Mouse (Mus musculus): ENCODE measurements around the gene Sergef. TPM values are rescaled to one million over a fixed set of nuclear protein-coding genes. Genes with fewer than 3 reads are reported as not detected.

Gene Sergef
- polyA plus RNA-seq, 1 experiment = 8.6 TPM

- Histone ChIP-seq H3K36me3 (ENCODE audit: control insufficient read depth, insufficient read depth) (no peaks in the 10 kb centered on the region), H3K4me3 (ENCODE audit: insufficient read depth, poor library complexity, severe bottlenecking) (no peak overlapping the region), H3K79me2 (ENCODE audit: control insufficient read depth, insufficient read depth) (no peaks in the 10 kb centered on the region), H3K27me3 (ENCODE audit: control insufficient read depth, insufficient read depth, insufficient read length) (peaks cover 72% of the 10 kb centered on the region), H3ac (ENCODE audit: control insufficient read depth, insufficient read length, low read depth) (no peak overlapping the region), H3K79me3 (ENCODE audit: low read depth) (no peaks in the 10 kb centered on the region)
- TF ChIP-seq CEBPB (IDR thresholded peaks at IDR 0.05; ENCODE audit: low read depth) = no peak
- no peak for TF ChIP-seq CTCF (IDR thresholded peaks at IDR 0.05; ENCODE audit: control insufficient read depth, insufficient read depth, insufficient read length)
- TF ChIP-seq MYOD1 (IDR thresholded peaks at IDR 0.05; ENCODE audit: control insufficient read depth, insufficient read length, low read depth) = no peak
- no peak for TF ChIP-seq MAX (IDR thresholded peaks at IDR 0.05)
- TF ChIP-seq FOSL1 (IDR thresholded peaks at IDR 0.05; ENCODE audit: insufficient read depth, low read length, poor library complexity, severe bottlenecking) = no peak
- no peak for TF ChIP-seq USF1 (IDR thresholded peaks at IDR 0.05; ENCODE audit: low read depth)
- no peak for TF ChIP-seq MYOG (IDR thresholded peaks at IDR 0.05; ENCODE audit: control insufficient read depth, extremely low read depth, insufficient read length)
Observed at GRCm38 (mm10) chr7:46421535-46421934, 218.1 kb downstream of the Sergef start.

- H3ac ChIP-seq (ENCODE audit: control insufficient read depth, insufficient read length, low read depth) = no peak overlapping the region
- H3K79me2 ChIP-seq (ENCODE audit: control insufficient read depth, insufficient read depth) = no peaks in the 10 kb centered on the region
- no peak overlapping the region for H3K4me3 ChIP-seq (ENCODE audit: insufficient read depth, poor library complexity, severe bottlenecking)
- no peak for TF ChIP-seq USF1 (IDR thresholded peaks at IDR 0.05; ENCODE audit: low read depth)
- no peak for TF ChIP-seq FOSL1 (IDR thresholded peaks at IDR 0.05; ENCODE audit: insufficient read depth, low read length, poor library complexity, severe bottlenecking)
- no peak for TF ChIP-seq MYOG (IDR thresholded peaks at IDR 0.05; ENCODE audit: control insufficient read depth, extremely low read depth, insufficient read length)
- no peak for TF ChIP-seq MYOD1 (IDR thresholded peaks at IDR 0.05; ENCODE audit: control insufficient read depth, insufficient read length, low read depth)
- no peak for TF ChIP-seq CEBPB (IDR thresholded peaks at IDR 0.05; ENCODE audit: low read depth)
- no peak for TF ChIP-seq MAX (IDR thresholded peaks at IDR 0.05)
- H3K27me3 ChIP-seq (ENCODE audit: control insufficient read depth, insufficient read depth, insufficient read length) = peaks cover 82% of the 10 kb centered on the region
- no peaks in the 10 kb centered on the region for H3K36me3 ChIP-seq (ENCODE audit: control insufficient read depth, insufficient read depth)
- H3K79me3 ChIP-seq (ENCODE audit: low read depth) = no peaks in the 10 kb centered on the region
Observed at GRCm38 (mm10) chr7:46418102-46418622, 221.4 kb downstream of the Sergef start.

- Histone ChIP-seq H3K36me3 (ENCODE audit: control insufficient read depth, insufficient read depth) (no peaks in the 10 kb centered on the region), H3K27me3 (ENCODE audit: control insufficient read depth, insufficient read depth, insufficient read length) (peaks cover 82% of the 10 kb centered on the region), H3K79me3 (ENCODE audit: low read depth) (no peaks in the 10 kb centered on the region), H3K79me2 (ENCODE audit: control insufficient read depth, insufficient read depth) (no peaks in the 10 kb centered on the region), H3K4me3 (ENCODE audit: insufficient read depth, poor library complexity, severe bottlenecking) (no peak overlapping the region), H3ac (ENCODE audit: control insufficient read depth, insufficient read length, low read depth) (no peak overlapping the region)
- TF ChIP-seq FOSL1 (IDR thresholded peaks at IDR 0.05; ENCODE audit: insufficient read depth, low read length, poor library complexity, severe bottlenecking) (no peak), MAX (IDR thresholded peaks at IDR 0.05) (no peak), MYOD1 (IDR thresholded peaks at IDR 0.05; ENCODE audit: control insufficient read depth, insufficient read length, low read depth) (no peak), MYOG (IDR thresholded peaks at IDR 0.05; ENCODE audit: control insufficient read depth, extremely low read depth, insufficient read length) (no peak), CEBPB (IDR thresholded peaks at IDR 0.05; ENCODE audit: low read depth) (no peak), USF1 (IDR thresholded peaks at IDR 0.05; ENCODE audit: low read depth) (no peak), CTCF (IDR thresholded peaks at IDR 0.05; ENCODE audit: control insufficient read depth, insufficient read depth, insufficient read length) (no peak)
Observed at GRCm38 (mm10) chr7:46417467-46417866, 222.1 kb downstream of the Sergef start.

- Histone ChIP-seq H3K4me3 (ENCODE audit: insufficient read depth, poor library complexity, severe bottlenecking) (no peak overlapping the region), H3ac (ENCODE audit: control insufficient read depth, insufficient read length, low read depth) (no peak overlapping the region), H3K27me3 (ENCODE audit: control insufficient read depth, insufficient read depth, insufficient read length) (peaks cover 82% of the 10 kb centered on the region), H3K79me3 (ENCODE audit: low read depth) (no peaks in the 10 kb centered on the region), H3K36me3 (ENCODE audit: control insufficient read depth, insufficient read depth) (no peaks in the 10 kb centered on the region), H3K79me2 (ENCODE audit: control insufficient read depth, insufficient read depth) (no peaks in the 10 kb centered on the region)
- TF ChIP-seq MYOD1 (IDR thresholded peaks at IDR 0.05; ENCODE audit: control insufficient read depth, insufficient read length, low read depth) (no peak), CEBPB (IDR thresholded peaks at IDR 0.05; ENCODE audit: low read depth) (no peak), USF1 (IDR thresholded peaks at IDR 0.05; ENCODE audit: low read depth) (no peak), MYOG (IDR thresholded peaks at IDR 0.05; ENCODE audit: control insufficient read depth, extremely low read depth, insufficient read length) (no peak), MAX (IDR thresholded peaks at IDR 0.05) (no peak), FOSL1 (IDR thresholded peaks at IDR 0.05; ENCODE audit: insufficient read depth, low read length, poor library complexity, severe bottlenecking) (no peak), CTCF (IDR thresholded peaks at IDR 0.05; ENCODE audit: control insufficient read depth, insufficient read depth, insufficient read length) (no peak)
Observed at GRCm38 (mm10) chr7:46415818-46416425, 223.7 kb downstream of the Sergef start.

GRCm38 (mm10) chr7:46413959-46414725, 225.5 kb downstream of the Sergef start:
- Histone ChIP-seq H3K36me3 (ENCODE audit: control insufficient read depth, insufficient read depth) (no peaks in the 10 kb centered on the region), H3K79me3 (ENCODE audit: low read depth) (no peaks in the 10 kb centered on the region), H3K79me2 (ENCODE audit: control insufficient read depth, insufficient read depth) (no peaks in the 10 kb centered on the region), H3K4me3 (ENCODE audit: insufficient read depth, poor library complexity, severe bottlenecking) (no peak overlapping the region), H3ac (ENCODE audit: control insufficient read depth, insufficient read length, low read depth) (no peak overlapping the region), H3K27me3 (ENCODE audit: control insufficient read depth, insufficient read depth, insufficient read length) (peaks cover 70% of the 10 kb centered on the region)
- TF ChIP-seq MYOD1 (IDR thresholded peaks at IDR 0.05; ENCODE audit: control insufficient read depth, insufficient read length, low read depth) = no peak
- no peak for TF ChIP-seq CEBPB (IDR thresholded peaks at IDR 0.05; ENCODE audit: low read depth)
- no peak for TF ChIP-seq FOSL1 (IDR thresholded peaks at IDR 0.05; ENCODE audit: insufficient read depth, low read length, poor library complexity, severe bottlenecking)
- no peak for TF ChIP-seq CTCF (IDR thresholded peaks at IDR 0.05; ENCODE audit: control insufficient read depth, insufficient read depth, insufficient read length)
- TF ChIP-seq USF1 (IDR thresholded peaks at IDR 0.05; ENCODE audit: low read depth) = no peak
- no peak for TF ChIP-seq MAX (IDR thresholded peaks at IDR 0.05)
- no peak for TF ChIP-seq MYOG (IDR thresholded peaks at IDR 0.05; ENCODE audit: control insufficient read depth, extremely low read depth, insufficient read length)

All from C2C12 (cell line).